ENCODE assay signal across 19 mouse cellular contexts in genomic region chr12:30256207-30256606, GRCm38 (mm10).
"Had no signal": no experiment of that assay in that cellular context is flagged by ENCODE, and none has a peak within 500 bp of the region (broad histone marks: within the 10 kb centered on the region; RNA-seq: fewer than 3 reads in every experiment).

No protein-coding gene starts in this region.

- H3K4me1 ChIP-seq: liver, embryonic 15.5 days; midbrain, embryonic 10.5 days; midbrain, embryonic 13.5 days; neural tube, embryonic 15.5 days had no signal

- H3K27me3 ChIP-seq: liver, embryonic 15.5 days; lung, embryonic 15.5 days; midbrain, embryonic 13.5 days; midbrain, embryonic 15.5 days; neural tube, embryonic 13.5 days; neural tube, embryonic 15.5 days had no signal

- H3K36me3 ChIP-seq: liver, embryonic 15.5 days; lung, embryonic 15.5 days; midbrain, embryonic 10.5 days; midbrain, embryonic 13.5 days; midbrain, embryonic 15.5 days; neural tube, embryonic 13.5 days; neural tube, embryonic 15.5 days had no signal

- H3K9ac ChIP-seq: liver, embryonic 15.5 days; liver, postnatal 0 days; lung, embryonic 15.5 days; midbrain, embryonic 13.5 days; midbrain, embryonic 15.5 days; neural tube, embryonic 13.5 days; neural tube, embryonic 15.5 days had no signal

- DNase-seq: liver, postnatal 0 days; lung, adult 2 months; lung, postnatal 4 days; right cerebral cortex, adult 18-20 months; right cerebral cortex, postnatal 25 days; right cerebral cortex, postnatal 4 days; spleen, adult 18-20 months; thymus, adult 18-20 months; thymus, postnatal 14 days; thymus, postnatal 36 days had no signal

- H3K9me3 ChIP-seq: liver, embryonic 15.5 days; lung, embryonic 15.5 days; midbrain, embryonic 10.5 days; midbrain, embryonic 13.5 days; midbrain, embryonic 15.5 days; neural tube, embryonic 13.5 days; neural tube, embryonic 15.5 days had no signal

- ATAC-seq: liver, postnatal 0 days; lung, postnatal 0 days; midbrain, embryonic 13.5 days; midbrain, embryonic 15.5 days had no signal

- H3K4me2 ChIP-seq: liver, embryonic 15.5 days; lung, embryonic 15.5 days; midbrain, embryonic 13.5 days; midbrain, embryonic 15.5 days; neural tube, embryonic 13.5 days; neural tube, embryonic 15.5 days had no signal

- H3K27ac ChIP-seq: liver, embryonic 15.5 days; lung, embryonic 15.5 days; midbrain, embryonic 10.5 days; midbrain, embryonic 13.5 days; midbrain, embryonic 15.5 days; neural tube, embryonic 13.5 days; neural tube, embryonic 15.5 days had no signal

- H3K4me3 ChIP-seq: liver, embryonic 15.5 days; lung, embryonic 15.5 days; midbrain, embryonic 10.5 days; midbrain, embryonic 13.5 days; midbrain, embryonic 15.5 days; myocyte; neural tube, embryonic 13.5 days; neural tube, embryonic 15.5 days had no signal
